Mouse (Mus musculus) left cerebral cortex, adult 2 months (tissue): ENCODE data around the gene Sv2b. TPM values are rescaled to one million over a fixed set of nuclear protein-coding genes. Genes with fewer than 3 reads are reported as not detected.
A peak's percentile ranks its signal among the peaks of the same experiment; 100 is the strongest.

Source experiments
- DNase-seq, 2 experiments: peaks; one replicate each; pipeline ENCODE4 v3.0.0; 2021 to 2022; ENCODE audit warnings: low spot score in 2 of 2, mixed read lengths in 1 of 2; ENCODE audit errors: extremely low spot score in 1 of 2
- H3K27ac ChIP-seq: fragments of 200-600 bp; 2 replicates; pipeline ENCODE4 v1.8.1; 2022
- H3K4me3 ChIP-seq: fragments of 200-600 bp; 2 replicates; pipeline ENCODE4 v1.8.1; 2022
- CTCF ChIP-seq: fragments of 200-600 bp; IDR thresholded peaks from 2 replicates; pipeline ENCODE4 v1.8.1; 2022; ENCODE audit warnings: antibody characterized with exemption, mild to moderate bottlenecking, moderate library complexity
- intact Hi-C: fragments of 180-260 bp; cut with DNase I; formaldehyde crosslinking; loops from one replicate; pipeline ENCODE4 v1.15.1; 2025
- total RNA-seq, 2 experiments: library from RNA; stranded (reverse); gene quantifications; 2 replicates each; pipeline ENCODE4 v1.2.3; 2021

Sv2b gene
- total RNA-seq, 2 experiments from 2014 or later, result 348 to 386 TPM

DNA sequence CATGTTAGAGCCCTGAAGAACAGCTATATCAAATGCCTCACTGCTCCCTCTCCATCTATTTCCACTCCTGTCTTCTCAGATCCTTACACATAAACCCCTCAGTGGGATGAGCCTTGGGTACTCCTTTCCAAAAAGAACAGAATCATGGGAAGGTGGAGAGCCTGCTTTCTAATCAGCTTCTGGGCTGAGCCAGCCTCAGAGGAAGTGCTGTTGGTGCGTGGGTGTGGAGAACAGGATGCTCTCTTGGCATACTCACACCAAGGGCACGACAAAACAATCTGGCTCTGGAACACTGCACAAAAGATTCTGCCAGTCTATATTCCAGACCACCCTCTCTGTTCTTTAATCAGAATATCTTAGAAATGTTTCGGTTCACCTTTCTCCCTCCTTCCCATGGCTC lies 26.1 kb downstream of the Sv2b start:
- H3K27ac ChIP-seq, result peak overlapping the region; percentile 73
- DNase-seq, result no peak
- intact Hi-C loops, result no loop called here

GRCm38 (mm10) chr7:75282080-75282650 lies 26.9 kb downstream of the Sv2b start:
- TF ChIP-seq CTCF, result no peak
- Histone ChIP-seq H3K4me3 (no peak overlapping the region), H3K27ac (peak overlapping the region; percentile 73)
- DNase-seq, result peak in 1 of 2 experiments; percentile 27
- intact Hi-C loops, result no loop called here

More for the DNA sequence above, 26.1 kb downstream of the Sv2b start:
- H3K4me3 ChIP-seq, result no peak overlapping the region
- TF ChIP-seq CTCF, result no peak

DNA sequence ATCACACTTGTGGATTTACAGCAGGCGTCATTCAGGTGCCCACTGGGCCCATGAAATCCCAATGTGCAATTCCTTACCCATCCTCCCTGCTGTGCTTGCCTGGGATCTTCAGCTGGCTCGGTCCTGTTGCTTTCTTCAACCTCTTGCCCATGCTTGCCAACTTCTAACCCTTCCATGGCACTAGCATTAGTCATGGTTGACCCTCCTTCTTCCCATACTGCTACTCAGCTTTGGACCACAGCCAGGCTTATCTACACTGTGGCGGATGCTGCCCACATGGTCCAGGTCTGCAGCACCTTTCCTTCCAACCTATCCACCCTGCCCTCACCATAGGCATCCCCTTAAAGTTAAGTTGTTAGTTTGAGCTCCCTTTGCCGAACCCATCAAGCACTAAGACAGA lies 28.0 kb downstream of the Sv2b start:
- Histone ChIP-seq H3K27ac (peak overlapping the region; percentile 73), H3K4me3 (no peak overlapping the region)
- intact Hi-C loops, result no loop called here
- TF ChIP-seq CTCF, result no peak
- no peak for DNase-seq

DNA sequence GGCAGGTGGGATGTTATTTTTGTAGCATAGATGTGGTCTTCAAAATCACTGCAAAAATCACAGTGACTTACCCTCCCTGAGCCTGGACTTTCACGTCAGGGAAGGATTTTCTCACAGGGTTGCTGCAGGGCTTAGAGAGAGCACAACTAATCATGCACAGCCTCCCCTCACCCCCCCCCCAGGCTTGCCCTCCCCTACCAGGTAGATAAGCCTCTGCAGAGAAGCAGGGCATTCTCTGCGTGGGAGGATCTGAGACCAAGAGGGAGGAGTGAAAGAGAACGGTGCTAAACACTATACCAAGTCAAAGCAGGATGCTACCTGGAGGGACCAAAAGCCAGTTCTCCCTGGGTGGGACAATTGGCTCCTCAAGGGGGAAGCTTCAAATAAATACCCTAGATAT lies 31.2 kb downstream of the Sv2b start:
- DNase-seq, result no peak
- intact Hi-C loops, result no loop called here
- Histone ChIP-seq H3K27ac (peak overlapping the region; percentile 73), H3K4me3 (no peak overlapping the region)
- no peak for TF ChIP-seq CTCF

DNA sequence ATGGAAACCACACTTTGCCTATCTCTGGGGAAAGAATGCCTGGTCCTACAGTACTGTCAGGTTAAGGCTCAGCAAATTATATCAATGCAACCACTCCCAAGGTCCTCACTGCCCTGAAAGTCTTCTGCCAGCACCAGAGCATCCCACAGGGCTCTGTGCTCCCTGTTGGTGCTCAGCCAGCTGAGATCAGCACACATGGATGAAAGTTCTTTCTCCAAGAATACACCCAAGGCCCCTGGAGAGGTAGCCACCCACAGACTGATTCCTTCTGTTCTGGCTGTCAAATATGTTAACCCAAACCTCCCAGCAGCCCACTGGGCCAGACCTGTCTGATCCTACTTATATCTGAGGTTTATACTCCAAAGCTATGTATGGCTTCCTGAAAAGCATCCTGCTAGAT lies 32.3 kb downstream of the Sv2b start:
- no peak overlapping the region for H3K4me3 ChIP-seq

DNA sequence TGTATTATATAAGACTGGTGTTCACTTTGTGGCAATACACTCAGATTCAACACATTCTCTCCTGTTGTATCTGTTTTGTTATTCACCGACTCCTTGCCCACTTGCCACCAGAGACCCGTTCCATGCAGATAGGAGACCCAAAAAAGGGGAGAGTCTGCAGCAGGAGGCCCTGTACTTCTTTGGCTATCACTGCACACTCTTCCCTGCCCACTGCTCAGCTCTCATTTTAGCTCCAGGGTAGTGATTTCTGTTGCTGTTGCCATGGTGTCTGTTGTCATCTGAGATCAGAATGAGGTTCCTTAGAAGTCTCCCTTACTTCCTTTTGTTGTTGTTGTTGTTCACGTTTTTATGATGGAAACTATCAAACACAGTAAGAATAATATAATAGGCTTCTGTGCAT lies 34.5 kb downstream of the Sv2b start:
- TF ChIP-seq CTCF, result no peak
- DNase-seq, result no peak
- Histone ChIP-seq H3K27ac (peak overlapping the region; percentile 69), H3K4me3 (no peak overlapping the region)
- intact Hi-C loops, result loop anchor here (5.0 kb wide), 1 partner anchor 67 kb away; no protein-coding TSS in a partner anchor

More for the DNA sequence above, 32.3 kb downstream of the Sv2b start:
- intact Hi-C loops, result no loop called here
- peak overlapping the region; percentile 73 for H3K27ac ChIP-seq
- no peak for DNase-seq
- no peak for TF ChIP-seq CTCF

- no peak for DNase-seq
- intact Hi-C loops, result loop anchor here (5.0 kb wide), 1 partner anchor 66 kb away; no protein-coding TSS in a partner anchor
- peak overlapping the region; percentile 69 for H3K27ac ChIP-seq
- no peak for TF ChIP-seq CTCF
- H3K4me3 ChIP-seq, result no peak overlapping the region
These were observed 35.4 kb downstream of the Sv2b start for GRCm38 (mm10) chr7:75273633-75274032.

- intact Hi-C loops, result loop anchor here (2.0 to 5.0 kb wide), 2 partner anchors 15 to 65 kb away; no protein-coding TSS in a partner anchor
- Histone ChIP-seq H3K27ac (peak overlapping the region; percentile 84), H3K4me3 (no peak overlapping the region)
- no peak for TF ChIP-seq CTCF
- peak in 1 of 2 experiments; percentile 35 for DNase-seq
These were observed 37.1 kb downstream of the Sv2b start for GRCm38 (mm10) chr7:75271921-75272381.

- no peak for TF ChIP-seq CTCF
- Histone ChIP-seq H3K4me3 (no peak overlapping the region), H3K27ac (peak overlapping the region; percentile 84)
- no peak for DNase-seq
- intact Hi-C loops, result loop anchor here (2.0 to 5.0 kb wide), 2 partner anchors 15 to 64 kb away; no protein-coding TSS in a partner anchor
These were observed 37.8 kb downstream of the Sv2b start for GRCm38 (mm10) chr7:75271306-75271705.

DNA sequence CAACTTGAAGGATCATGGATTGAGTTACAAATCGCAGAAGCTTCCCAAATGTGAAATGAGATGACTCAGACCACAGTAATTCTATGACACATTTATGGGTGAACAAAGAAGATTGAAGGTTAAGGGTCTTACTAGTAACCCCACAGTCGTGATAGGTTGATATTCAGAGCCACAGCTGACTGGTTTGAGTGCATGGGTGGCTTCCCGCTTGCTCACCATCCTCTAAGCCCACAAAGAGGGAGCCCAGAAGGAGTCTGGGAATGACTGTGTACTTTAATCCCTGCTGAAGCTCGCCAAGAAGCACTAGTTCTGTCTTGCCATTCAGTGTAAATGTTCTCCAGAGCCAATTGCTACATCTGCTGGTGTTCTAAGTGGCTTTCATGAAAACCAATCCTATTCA lies 41.8 kb downstream of the Sv2b start:
- Histone ChIP-seq H3K27ac (peak overlapping the region; percentile 86), H3K4me3 (no peak overlapping the region)
- no peak for DNase-seq
- no peak for TF ChIP-seq CTCF
- intact Hi-C loops, result loop anchor here (2.0 to 5.0 kb wide), 2 partner anchors 36 to 130 kb away; no protein-coding TSS in a partner anchor

DNA sequence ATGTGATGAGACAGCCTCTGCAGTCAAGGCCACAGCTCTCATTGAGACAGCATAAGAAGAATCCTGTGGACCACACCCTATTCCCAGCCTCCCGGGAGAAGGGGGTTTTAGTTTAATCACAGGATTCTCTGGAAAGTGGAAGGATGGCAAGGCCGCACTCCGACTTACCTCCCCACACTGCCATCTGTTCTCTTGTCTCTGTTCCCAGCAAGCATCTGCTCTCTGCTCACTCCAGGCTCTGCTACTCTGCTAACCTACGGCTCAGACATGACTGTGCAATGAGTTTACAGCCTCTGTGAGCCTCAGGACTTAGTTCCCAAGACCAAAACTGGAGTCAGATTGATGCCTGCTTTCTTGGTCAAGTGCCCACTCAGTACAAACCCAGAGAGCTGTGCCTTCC lies 43.8 kb downstream of the Sv2b start:
- TF ChIP-seq CTCF, result no peak
- intact Hi-C loops, result loop anchor here (5.0 kb wide), 1 partner anchor 128 kb away; no protein-coding TSS in a partner anchor
- Histone ChIP-seq H3K4me3 (no peak overlapping the region), H3K27ac (peak overlapping the region; percentile 86)
- DNase-seq, result peak in 1 of 2 experiments; percentile 59

DNA sequence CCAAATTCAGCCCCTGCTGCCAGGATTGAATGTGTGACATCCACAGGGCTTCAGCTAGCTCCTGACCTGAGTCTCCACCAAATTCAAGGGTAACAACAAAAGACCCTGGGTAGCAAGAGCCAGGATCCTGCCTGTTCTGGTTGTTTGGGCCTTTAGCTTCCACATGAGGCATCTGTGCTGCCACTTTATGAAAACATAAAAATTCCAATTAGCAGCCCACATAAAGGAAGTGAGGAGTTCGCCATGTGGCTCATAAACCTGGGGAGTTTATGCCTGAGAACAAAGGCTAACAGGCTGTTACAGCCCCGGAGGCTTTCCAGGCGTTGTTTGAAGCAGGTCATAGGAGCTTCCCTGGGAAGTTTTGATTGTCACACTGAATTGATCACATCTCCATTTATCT lies 49.1 kb downstream of the Sv2b start:
- no peak for DNase-seq
- no peak overlapping the region for H3K4me3 ChIP-seq
- intact Hi-C loops, result no loop called here
- TF ChIP-seq CTCF, result no peak
- no peak overlapping the region for H3K27ac ChIP-seq
